Mouse (Mus musculus): ENCODE results near the gene Atf7ip.
"Not testable (repeated sequence)": the region's sequence is repeated elsewhere in the genome, so short reads cannot be mapped to it uniquely, and the experiment has no call there.

Gene Atf7ip

DNA sequence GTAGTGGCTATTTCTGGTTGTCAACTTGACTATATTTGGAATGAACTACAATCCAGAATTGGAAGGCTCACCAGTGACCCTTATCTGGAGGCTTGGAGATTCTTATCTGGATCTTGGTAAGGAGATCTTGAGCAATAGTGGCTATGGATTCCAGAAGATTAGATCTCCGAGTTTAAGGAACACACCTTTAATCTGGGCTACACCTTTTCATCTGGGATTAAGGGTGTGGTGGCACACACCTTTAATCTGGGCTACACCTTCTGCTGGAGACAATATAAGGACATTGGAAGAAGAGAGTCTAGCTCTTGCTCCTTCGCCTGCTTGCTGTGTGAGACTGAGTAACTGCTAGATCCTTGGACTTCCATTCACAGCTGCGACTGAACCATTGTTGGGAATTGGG, at the start of gene Atf7ip:
TSS of gene Atf7ip (plus strand) at position 301 of the 400 bp plus-strand sequence.
- DNase-seq: not testable (repeated sequence)

DNA sequence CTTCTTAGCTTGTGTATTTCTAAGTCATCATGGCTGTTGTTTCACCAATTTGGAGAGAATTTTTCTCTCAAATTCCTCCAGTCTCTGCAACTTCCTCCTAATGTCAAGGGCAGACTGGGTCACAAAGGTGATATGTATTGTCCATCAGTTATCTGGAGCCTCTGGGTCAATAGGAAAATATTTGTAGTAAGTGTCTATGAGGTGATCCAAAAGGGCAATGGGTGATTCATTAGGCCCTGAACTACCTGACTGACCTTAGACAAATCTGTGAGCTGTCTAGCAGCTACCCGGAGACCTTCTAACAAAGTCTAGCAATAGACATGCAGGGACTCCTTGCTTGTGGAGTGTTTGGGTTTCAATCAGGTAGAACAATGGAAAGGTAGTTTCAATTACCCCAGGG, 49.7 kb upstream of the Atf7ip start:
- DNase-seq: no peak

DNA sequence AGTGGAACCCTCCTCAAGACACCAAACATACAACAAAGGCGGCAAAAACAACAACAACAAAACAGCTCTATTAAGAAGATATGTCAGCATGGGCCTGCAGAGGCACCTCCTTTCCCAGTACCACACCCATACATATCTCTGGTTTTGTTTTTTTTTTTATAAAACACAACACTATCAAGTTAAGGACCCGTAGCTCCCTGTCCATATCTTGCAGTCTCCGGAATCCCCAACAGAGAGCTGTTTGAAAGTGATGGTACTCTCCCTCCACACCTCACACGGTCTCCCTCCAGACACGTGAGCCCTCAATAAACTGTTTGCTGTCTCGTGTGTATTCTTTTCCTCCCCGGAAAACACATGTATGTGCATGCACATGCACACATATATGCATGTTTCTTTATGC, 46.8 kb upstream of the Atf7ip start:
- no peak for DNase-seq

DNA sequence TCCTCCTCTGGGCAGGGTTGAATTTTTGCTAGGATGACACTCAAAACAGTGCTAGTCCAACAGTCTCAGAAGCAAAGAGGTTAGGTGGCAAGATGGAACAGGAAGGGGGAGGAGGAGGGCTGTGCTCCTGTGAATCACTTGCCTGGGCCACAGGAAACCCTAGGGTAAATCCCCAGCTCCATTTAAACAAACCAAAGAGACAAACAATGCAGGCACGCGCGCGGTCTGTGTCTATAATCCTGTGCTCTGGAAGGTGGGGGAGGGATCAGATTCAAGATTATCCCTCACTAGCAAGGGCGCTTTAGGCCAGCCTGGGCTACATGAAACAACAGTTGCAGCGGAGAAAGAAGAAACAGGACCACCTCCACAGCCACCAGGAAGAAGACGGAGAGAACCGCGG, 42.5 kb upstream of the Atf7ip start:
- no peak for DNase-seq

DNA sequence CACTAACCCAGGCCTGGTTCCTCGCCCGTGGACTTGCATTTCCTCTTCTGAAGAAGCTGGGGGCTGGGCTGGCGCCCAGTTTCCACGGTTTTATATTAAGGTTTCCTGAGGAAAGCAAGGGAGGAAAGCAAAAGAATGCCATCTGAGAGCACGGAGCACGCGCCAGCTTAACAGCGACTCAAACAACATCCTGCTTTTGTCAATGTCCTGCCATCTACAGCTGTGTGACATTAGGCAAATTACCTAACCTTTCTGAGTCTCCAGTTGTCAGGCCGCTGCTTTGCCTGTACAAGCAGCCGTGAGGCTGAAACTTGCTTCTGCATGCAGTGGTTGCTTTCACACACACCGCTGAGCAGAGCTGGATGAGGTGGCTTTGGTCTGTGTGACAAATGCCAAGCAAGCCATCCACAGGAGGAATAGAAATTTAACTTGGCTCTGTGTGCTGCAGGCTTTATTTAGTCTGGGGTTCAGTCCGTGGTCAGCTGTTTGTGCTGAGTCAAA, 41.8 kb upstream of the Atf7ip start:
- peak; percentile 61 for DNase-seq

DNA sequence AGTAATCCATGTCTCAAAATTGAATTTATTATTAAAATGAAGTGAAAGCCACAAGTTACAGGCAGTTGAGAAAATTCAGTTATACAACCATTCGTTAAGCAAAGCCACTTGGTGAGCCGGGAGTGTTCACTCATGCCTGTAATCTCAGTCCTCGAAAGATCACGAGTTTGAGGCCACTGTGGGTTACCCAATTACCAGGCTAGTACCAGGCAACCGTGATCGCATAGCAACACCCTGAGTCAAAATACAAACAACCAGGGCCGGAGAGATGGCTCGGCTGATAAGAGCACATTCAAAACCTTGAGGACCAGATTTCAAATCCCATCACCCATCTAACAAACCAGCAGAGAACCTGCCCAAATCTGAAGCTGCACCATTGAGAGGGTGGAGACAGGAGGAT, 40.9 kb upstream of the Atf7ip start:
- DNase-seq: peak; percentile 90

DNA sequence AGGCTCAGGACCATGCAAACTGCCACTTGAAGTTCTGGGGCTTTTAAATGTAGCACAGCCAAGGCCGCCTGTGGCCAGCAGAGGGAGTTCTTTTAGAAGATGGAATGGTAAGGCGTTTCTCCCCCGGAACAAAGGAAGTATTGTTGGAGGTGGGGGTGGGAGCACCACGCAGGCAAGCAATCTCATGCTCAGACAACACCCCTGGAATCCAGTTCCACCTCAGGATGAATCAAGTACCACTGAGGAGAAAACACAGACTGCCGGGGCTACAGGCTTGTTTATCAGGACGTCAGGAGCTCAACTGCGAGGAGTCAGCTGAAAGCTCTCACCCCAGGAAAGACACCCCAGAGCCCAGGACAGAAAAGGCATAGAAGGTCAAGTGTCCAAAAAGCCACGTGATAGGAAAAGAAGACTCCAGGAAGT, 40.0 kb upstream of the Atf7ip start:
- DNase-seq: peak; percentile 71

DNA sequence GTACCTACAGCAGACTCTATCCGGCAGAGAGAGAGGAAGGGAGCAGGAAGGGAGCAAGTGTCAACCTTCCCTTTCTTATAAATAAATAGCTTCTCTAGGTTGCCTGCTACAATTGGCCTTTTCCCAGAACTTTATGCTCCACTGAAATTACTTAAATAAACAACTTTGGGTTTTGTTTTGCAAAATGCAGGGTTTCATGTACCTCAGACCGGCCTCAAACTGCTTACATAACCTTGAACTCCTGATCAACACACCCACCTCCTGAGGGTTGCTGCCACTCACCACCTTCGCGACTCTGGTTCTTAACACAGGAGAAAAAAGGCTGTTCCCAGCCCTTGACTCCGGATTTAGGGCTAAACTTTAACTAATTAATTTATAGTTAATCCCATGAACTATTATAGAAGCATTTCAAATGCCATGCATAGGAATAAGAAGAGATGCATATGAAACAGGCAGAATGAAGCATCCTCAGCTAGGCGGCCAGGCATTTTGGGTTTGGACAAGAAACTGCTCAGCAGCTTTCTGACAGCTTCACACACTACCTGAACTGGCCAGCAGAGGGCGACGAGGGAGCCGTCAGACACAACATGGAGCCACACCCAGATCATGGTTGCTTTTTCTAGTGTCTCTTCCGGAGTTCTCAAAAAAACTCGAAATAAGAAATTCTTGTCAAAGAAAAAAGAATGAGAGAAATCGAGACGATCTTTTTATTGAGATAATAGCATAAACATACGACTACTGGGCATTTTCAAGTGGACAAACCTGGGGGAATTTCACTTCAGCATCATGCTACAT, 38.8 kb upstream of the Atf7ip start:
- DNase-seq: peak; percentile 91

DNA sequence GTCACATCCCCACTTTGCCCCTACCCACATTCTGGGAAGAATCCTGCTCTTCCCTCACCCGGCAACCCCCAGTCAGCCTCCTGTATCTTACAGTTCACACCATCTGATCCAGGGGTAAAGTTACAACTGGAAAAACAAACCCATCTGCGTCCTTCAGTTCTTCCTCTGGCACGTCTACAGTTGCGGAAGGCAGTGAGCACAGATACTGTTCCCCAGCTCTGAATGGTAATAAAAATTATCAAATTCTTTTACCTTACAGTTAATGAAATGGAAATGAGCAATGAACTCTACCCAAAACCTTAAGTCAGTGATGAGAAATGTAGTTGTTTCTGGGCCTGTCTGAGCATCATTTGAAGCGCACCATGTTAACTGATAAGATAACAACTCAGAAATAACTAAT, 38.1 kb upstream of the Atf7ip start:
- peak; percentile 21 for DNase-seq

DNA sequence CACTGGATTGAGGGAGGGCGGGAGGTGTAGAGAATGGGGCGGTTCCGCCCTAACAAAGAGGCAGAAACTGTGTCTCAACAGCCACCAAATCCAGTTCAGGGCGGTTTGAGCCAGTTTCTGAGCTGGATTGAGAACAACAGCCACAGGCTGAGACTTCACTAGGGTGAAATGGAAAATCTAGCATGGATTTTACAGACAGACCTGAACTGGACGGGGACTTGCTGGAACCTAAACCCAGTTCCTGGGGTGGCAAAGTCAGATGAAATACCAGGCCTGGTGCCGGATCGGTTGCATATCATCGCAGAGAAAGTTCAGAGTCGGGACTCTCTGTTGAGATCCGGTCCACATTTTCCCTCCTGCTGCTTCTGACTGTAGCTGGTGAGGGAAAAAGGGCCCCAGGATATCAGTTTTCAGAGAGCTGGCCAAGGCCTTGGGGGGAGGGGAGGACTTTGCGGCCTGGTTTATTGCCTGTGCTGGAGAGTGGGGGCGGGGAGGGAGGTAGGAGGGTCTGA, 37.5 kb upstream of the Atf7ip start:
- peak; percentile 99 for DNase-seq

DNA sequence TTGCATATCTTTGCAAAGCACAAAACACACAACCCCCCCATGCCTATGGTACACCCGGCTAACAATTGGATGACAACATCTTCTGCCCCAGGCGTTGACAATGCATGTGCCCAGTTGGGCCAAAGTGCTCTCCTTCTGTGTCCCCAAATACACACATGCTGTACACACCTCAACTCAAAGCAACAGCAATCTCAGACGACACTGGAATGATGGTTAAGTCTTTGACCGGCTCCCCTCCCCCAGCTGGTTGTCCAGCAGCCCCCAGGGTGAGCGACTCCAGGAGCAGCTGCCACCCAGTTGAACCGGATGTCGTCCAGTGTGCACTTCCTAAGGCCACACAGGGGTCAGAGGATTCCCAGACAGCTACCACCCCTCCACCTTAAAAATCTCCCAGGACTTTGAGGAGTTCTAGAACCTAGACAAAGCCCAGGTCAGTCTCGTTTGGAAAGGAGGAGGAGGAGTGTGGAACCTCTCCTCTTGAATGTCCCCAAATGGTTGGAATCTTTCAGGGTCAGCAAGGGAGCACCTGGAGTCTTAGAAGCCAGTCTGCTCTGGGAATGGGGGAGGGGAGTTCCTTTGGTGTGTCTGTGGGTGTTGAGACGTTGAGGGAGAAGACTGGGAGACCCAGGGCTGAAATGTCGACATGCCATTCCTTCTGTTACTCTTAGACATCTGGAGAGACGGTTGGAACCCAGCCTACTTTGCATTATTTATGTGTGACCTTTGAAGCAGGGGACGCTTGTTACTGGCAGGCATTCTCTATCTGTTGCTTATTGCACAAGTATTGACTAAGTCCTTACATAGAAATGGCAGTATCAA, 36.8 kb upstream of the Atf7ip start:
- DNase-seq: peak; percentile 39

DNA sequence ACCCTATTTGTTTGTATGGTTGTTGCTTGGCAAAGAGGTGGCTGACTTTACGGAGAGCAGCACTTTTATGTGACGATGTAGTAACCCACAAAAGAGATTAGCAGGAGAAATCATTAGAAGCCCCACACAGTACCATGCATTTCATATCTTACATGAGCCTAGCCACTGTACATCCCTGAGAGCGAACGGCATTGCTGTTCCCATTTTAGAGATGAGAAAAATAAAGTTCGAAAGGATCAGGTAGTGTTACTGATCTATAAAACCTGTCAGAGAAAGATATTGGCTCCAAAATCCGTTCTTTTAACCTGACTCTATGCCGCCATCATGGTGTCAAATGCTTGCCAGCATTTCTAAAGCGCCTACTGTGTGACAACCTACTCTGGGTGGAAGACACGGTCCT, 36.2 kb upstream of the Atf7ip start:
- no peak for DNase-seq

DNA sequence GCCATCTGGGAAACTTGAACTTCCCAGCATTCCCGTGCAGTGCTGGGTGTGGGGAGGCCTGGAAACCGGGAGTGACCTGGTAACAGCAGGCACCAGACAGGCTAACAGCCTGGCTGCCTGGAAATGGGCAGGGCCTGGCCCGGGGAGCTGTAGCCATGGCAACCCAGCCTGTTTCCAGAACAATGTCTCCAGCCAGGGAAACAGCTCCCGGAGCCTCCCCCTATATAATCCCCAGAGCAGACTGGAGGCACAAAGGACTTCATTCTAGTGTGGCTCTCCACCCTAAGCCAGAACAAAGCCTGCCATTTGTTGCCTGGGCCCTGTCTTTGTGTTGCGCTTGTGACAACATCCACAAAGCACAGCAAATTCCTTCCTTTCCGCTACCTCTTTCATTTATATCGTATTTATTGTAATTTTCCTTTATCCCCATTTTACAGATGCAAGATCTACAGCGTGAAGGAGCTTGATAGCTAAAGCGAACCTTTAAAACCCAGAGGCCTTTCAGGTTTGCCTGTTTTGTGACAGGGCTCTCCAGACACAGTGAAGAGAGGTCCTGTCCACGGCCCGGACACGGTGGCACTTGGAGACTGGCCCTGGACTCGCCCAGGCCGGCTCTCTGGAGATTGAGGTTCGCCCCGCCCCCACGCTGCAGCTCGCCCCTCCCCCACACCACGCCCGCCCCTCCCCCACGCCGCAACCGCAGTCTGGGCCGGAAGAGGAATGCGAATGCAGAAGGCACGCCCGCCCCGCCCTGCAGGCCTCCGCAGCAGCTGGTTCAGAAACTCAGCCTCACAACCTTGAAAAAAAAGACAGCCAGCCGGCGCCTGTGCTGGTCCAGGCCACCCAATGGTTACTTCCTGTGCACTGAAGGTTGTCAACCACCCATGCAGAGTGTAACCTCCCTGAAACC, 35.4 kb upstream of the Atf7ip start:
- peak; percentile 81 for DNase-seq

DNA sequence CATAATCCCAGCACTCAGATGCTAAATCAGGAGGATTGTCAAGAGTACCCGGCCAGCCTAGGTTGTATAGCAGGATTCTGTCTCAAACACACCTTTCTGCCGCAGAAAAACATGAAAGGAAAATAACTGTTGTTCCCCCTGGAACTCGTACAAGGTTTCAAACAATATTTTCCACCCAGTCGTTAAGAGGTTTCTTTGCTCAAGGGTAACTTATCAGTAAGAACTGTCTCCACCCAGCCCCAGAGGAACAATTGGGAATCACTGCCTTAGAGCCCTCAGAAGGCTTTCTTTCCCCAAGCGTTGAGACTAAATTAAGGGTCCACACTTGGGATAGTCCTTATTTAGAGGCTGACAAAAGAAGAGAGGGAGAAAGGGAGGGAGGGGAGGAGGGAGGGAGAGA, 34.4 kb upstream of the Atf7ip start:
- no peak for DNase-seq

DNA sequence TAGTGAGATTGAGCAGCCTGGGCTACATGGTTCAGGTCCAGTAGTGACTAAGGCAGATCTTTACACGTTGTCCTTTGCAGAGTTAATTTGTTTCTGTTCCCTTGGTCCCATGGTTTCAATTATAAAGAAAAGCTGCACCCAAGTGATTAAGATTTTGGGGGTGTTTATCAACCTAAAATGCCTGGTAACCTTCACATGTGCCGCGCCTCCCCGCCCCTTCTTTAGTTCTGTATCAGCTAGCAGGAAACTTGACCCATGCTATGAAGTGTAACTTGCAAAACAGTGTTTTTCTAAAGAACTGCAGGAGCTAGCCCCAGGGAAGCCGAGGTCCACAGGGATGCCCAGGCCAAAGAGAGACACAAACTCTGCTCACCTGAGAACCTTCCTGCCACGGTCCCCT, 33.2 kb upstream of the Atf7ip start:
- no peak for DNase-seq

DNA sequence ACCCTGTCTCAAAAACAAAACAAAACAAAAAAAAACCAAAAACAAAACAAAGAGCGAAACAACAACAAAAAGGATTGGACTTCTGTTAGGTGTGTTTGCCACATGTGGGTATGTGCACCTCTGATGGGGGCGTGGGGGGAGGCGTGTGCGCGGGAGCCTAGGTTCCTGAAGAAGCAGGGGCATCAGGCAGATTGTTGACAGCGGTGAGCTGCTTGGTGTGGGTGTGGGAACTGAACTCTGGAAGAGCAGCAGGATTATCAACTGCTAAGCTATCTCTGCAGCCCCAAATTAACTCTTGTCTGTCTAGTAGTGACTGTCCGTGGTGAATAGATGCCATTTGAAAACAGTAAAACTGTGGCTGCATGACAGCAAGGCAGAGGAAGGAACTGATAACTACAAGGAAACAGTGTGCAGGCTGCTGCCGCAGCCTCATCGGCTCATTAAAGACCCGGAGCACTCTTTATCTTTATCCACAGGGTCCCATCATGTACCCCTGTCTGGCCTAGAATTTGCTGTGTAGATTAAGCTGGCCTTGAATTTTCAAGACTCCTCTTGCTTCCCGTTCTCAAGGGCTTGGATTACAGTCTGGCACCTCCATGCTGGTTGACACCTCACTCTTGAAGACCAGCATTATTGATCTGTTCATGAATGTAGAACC, 32.4 kb upstream of the Atf7ip start:
- DNase-seq: no peak

DNA sequence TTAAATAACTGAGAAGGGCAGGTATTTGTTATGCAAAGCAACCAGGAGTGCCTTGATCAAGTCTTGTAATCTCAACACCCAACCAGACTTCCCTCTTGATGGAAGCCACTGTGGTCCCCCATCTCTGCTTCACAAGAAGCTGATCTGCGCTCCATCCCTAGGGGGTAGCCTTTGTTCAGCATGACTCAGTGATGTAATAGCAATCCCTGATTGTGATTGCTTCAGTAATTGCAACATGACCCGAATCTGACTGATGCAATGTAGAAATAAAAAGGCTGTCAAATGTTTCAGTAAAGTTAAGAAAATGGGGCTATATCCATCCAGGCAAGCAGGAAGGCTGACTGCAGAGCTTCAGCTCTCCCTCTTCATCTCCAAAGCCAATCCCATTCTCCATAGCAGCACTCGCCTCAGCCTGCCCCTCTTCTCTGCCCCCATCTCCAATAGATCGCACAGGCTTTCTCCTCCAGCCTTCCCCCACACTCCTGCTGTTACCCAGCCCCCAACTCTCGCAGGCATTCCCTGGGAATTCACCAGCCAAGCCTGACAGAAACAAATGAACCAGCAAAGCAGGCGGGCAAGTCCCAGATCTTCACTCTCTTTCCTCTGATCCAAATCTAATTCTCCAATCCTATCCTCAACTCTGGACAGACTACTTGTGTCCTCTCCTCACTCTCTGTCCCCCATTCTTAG, 30.7 kb upstream of the Atf7ip start:
- DNase-seq: no peak

DNA sequence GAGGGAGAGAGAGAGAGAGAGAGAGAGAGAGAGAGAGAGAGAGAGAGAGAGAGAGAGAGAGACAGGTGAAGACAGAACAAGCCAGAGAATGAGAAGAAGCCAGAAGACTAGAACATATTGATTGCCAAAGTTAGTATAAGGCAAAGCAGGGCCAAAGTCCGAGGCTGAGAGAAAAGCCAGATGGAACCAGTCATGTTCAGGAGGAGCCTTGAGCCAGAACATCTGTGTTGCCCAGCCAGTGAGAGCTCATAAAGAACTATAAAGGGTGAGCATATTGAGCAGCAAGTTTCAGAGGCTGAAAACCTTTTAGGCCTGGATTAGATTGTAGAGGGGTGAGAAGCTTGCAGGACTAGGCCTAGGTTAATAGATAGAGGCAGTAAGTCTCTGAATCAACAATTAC, 28.1 kb upstream of the Atf7ip start:
- no peak for DNase-seq

DNA sequence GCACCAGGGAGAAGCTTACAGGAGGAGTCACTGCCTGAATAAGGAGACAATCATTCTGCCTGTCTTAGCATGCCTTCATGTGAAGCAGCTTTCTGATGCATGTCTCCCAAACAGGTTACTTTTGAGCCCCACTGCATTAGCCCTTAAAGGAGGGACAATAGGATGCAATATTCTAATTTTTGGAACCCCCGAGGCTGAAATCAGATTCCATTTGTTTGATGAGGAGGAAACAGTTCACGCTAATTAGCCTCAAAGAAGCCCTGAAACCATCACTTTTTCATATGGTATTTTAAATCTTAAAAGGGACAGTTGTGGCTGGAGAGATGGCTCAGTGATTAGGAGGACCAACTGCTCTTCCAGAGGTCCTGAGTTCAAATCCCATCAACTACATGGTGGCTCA, 22.4 kb upstream of the Atf7ip start:
- no peak for DNase-seq

DNA sequence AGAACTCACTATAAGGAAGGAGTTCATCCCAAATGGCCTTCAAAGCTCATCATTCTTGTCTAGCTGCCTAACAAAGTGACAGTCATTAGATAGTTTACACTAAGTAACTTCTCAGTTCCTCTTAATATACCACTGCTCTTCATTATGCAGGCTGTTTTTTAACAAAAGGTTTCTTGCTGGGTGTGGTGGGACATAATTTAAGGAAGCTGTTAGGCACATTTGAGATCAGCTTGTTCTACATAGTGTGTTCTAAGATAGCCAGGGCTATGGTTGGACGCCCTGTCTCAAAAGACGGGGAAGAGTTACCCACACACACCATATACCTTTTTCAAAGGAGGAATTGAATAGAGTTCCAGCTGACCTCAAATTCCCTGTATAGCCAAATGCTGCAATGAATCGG, 21.9 kb upstream of the Atf7ip start:
- no peak for DNase-seq

DNA sequence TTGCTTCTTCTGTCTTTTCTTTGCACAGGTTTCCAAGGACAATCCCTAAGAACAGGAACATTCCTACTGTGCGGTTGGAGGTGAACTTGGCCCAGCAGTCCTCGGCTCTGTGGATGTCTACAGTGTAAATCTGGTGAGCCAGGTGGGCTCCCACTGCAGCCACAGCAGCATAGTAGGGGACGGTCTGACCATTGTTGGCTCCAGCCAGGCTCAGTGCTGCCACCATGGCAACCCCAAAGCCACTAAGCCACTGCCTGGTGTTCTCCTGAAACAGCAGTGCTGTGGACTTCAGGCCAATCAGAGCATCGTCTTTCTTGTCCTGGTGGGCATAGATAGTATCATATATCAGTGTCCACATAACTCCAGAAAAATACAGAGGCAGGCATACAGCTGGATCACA, 19.8 kb upstream of the Atf7ip start:
- no peak for DNase-seq
